Mouse (Mus musculus) spleen, adult 12 weeks (tissue): Measurements from ENCODE around the gene Cacna1s.
A peak's percentile ranks its signal among the peaks of the same experiment; 100 is the strongest.

Source experiments
- DNase-seq: peaks from one replicate; pipeline ENCODE4 v3.0.0; 2022; ENCODE audit warnings: low spot score

Gene Cacna1s

DNA sequence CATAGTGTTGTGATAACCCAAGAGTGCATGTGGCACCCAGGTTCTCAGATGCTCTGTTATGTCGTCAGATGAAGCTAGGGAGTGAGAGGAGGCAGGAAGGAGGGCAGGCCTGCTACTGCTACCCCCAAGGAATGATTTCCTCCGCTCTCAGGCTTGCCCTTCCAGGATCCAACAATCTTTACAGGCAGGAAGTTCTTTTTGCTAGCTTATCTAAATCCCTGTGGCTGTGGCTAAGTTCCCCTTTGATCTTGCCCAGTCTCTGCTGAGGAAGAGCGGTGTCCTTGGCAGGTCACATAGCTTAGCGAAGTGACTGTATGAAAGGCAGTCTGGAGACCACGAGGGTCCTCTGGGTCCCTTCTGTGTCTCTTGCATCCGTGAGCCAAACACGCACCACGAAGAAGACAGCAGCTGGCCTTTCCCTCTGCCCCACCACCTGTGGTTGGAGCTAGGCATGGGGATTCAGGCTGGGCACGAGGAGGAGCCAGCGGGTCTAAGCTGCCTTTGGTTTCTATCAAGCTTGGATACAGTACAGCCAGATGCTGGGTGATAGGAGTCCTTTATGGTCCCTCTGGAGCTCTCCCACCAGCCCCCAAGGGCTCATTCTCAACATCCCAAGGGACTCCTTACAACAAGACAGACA, 85.8 kb downstream of the Cacna1s start:
- no peak for DNase-seq

GRCm38 (mm10) chr1:136139990-136140640, 87.6 kb downstream of the Cacna1s start:
- DNase-seq: peak; percentile 65

DNA sequence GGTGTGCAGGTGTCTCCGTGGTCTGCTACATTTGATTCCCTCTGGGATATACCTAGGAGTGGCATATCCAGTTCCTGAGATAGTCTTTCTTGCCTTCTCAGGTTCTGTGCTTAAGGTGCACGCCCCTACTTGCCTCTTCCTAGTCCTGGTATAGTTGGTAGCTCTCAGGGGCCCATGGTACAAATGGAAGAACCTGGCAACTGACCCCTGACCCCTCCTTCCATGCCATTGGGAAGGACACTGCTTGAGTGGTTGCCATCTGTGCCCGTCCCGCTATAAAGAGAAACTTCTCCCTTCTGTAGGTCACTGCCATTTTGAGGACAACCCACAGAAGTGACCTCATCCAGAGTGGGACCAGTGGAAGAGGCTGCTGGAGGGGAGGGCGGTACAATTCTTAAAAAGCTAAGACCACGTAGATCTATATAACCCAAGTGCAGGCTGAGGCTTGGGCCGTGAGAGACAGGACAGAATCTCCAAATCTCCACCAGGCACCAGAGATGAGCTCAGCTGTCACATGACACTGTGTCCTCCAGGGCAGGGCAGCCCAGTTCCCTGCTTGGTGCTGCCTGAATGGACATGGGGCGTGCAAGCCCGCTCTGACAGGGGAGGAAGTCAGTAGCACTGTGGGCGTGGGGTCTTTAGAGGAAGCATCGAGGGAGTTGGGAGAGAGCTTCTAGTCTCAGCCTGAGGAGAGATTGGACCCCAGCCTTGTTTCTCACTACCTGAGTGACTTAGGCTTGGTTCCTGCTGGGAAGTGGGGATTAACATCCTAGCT, 88.8 kb downstream of the Cacna1s start:
- DNase-seq: no peak

GRCm38 (mm10) chr1:136142336-136142735, 89.8 kb downstream of the Cacna1s start:
- DNase-seq: no peak

- DNase-seq: no peak
These were observed 91.0 kb downstream of the Cacna1s start for GRCm38 (mm10) chr1:136143514-136143913.

DNA sequence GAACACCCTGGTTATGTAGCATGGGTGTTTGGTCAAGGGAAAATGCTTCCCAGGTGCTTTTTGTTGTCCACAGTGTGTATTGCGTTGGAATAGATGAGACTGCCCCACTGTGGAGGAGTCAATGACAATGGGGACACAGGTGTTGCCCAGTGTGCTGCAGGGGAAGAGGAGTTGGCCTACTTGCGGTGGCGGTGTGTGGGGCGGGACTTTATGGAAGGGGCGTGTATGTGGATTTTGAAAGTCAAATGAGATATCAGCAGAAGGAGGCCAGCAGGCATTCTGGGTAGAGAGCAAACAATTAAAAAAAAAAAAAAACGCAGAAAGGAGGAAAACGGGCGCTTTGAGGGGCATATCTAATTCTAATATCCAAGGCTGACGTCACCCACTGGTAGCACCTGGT, 97.2 kb downstream of the Cacna1s start:
- no peak for DNase-seq

- no peak for DNase-seq
These were observed 98.8 kb downstream of the Cacna1s start for GRCm38 (mm10) chr1:136151371-136151770.

DNA sequence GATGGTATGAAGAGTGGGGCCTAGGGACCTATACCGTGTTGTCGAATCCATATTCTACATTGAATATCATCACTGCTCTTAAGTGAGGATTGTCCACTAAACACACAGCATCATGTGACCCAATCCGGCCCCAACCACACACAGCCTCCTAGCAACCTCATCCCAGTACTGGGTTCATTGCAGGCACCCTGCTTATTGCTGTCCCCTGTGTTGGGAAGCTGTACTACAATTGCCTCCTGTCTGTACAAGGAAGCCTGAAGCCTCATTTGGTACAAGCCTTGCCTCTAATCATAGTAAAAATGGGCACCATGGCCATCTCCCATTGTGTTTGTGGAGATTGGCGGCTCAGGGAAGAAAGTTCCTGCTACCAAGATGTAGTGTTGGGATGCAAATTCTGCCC, 103.8 kb downstream of the Cacna1s start:
- DNase-seq: no peak

GRCm38 (mm10) chr1:136156951-136157350, 104.4 kb downstream of the Cacna1s start:
- no peak for DNase-seq

GRCm38 (mm10) chr1:136159830-136160229, 107.3 kb downstream of the Cacna1s start:
- no peak for DNase-seq

- DNase-seq: no peak
These were observed 107.7 kb downstream of the Cacna1s start for GRCm38 (mm10) chr1:136160297-136160696.

DNA sequence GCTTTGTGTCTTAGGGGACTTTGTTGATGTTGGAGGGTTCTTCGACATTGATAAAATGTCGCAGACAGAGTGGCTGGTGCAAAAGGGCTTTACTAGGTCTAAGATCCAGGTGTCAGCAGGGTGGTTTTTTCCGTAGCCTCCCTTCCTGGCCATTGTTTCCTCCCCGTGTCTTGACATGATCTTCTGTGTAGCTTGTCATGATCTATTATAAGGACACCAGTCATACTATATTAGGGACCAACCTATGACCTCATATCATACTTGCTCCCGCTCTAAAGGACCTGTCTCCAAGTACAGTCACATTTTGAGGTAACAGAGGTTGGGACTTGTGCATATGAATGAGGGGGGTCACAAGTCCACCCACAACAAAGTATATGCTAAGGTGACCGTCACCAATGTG, 108.4 kb downstream of the Cacna1s start:
- no peak for DNase-seq

DNA sequence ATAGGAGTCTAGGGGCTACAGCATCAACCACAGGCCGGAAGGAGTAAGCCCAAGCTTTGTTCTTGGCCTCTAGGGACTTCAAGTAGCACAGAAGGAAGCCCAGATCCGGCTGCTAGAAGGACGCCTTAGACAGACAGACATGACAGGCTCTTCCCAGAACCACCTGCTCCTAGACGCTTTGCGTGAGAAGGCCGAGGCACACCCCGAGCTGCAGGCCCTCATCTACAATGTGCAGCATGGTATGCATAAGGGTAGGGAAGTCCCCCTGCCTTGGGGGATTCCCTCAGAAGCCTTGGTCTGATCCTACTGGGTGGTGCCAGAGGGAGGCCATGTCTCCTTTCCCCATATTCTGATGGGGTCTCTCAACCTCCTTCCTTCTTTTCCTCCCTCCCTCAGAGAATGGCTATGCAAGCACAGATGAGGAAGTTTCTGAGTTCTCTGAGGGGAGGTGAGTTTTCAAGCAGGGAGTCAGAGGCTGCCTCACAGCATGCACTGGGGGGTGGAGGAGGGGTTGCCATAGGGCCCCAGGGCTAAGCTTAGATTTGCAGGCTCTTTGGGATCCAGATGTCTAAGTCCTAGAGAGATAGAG, 108.9 kb downstream of the Cacna1s start:
- DNase-seq: no peak

DNA sequence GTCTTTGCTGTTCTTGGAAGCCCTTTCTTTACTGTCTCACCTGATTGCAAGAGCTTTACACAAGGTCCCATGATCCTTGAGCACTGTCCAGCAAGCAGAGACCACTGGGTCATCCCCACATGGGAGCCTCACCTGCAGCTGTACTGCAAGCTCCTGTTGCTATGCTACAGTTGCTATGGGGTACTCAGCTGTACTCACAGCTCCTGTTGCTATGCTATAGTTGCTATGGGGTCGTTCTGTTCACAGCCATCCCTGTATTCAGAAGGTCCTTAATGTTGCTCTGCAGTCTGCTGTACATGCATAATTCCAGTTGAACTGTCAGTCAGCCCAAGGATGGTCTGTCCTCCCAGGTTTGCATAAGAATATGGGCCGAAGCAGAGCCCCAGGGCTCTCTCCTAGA, 112.9 kb downstream of the Cacna1s start:
- no peak for DNase-seq

- DNase-seq: no peak
These were observed 115.1 kb downstream of the Cacna1s start for GRCm38 (mm10) chr1:136167657-136168056.
